Mouse (Mus musculus) neural tube, embryonic 10.5 days (tissue): Measurements from ENCODE around the gene Park7.
A peak's percentile ranks its signal among the peaks of the same experiment; 100 is the strongest.

Experiments
- DNase-seq: peaks from one replicate; pipeline ENCODE4 v3.0.0-alpha.2; 2017; ENCODE audit warnings: low spot score; ENCODE audit errors: extremely low spot score

Gene Park7

GRCm38 (mm10) chr4:150913743-150914142 lies 494 bp downstream of the Park7 start:
- DNase-seq = peak; percentile 18

GRCm38 (mm10) chr4:150910164-150910951 lies 3.9 kb downstream of the Park7 start:
- no peak for DNase-seq

GRCm38 (mm10) chr4:150909451-150910156 lies 4.6 kb downstream of the Park7 start:
- peak; percentile 100 for DNase-seq

GRCm38 (mm10) chr4:150908512-150908911 lies 5.7 kb downstream of the Park7 start:
- peak; percentile 13 for DNase-seq

- no peak for DNase-seq
These were observed 7.1 kb downstream of the Park7 start for GRCm38 (mm10) chr4:150907099-150907498.

GRCm38 (mm10) chr4:150903091-150903742 lies 11.0 kb downstream of the Park7 start:
- no peak for DNase-seq

GRCm38 (mm10) chr4:150902062-150902461 lies 12.2 kb downstream of the Park7 start:
- no peak for DNase-seq

GRCm38 (mm10) chr4:150901651-150902050 lies 12.6 kb downstream of the Park7 start:
- DNase-seq = peak; percentile 74

GRCm38 (mm10) chr4:150900486-150900885 lies 13.8 kb downstream of the Park7 start:
- DNase-seq = no peak

GRCm38 (mm10) chr4:150898716-150899365 lies 15.4 kb downstream of the Park7 start:
- peak; percentile 69 for DNase-seq

- no peak for DNase-seq
These were observed 17.2 kb downstream of the Park7 start for GRCm38 (mm10) chr4:150896896-150897624.

GRCm38 (mm10) chr4:150894718-150895501 lies 19.3 kb downstream of the Park7 start:
- DNase-seq = no peak

GRCm38 (mm10) chr4:150891308-150891707 lies 22.9 kb downstream of the Park7 start:
- no peak for DNase-seq

- DNase-seq = no peak
These were observed 24.3 kb downstream of the Park7 start for GRCm38 (mm10) chr4:150889955-150890315.

- DNase-seq = no peak
These were observed 24.8 kb downstream of the Park7 start for GRCm38 (mm10) chr4:150889273-150889954.

- no peak for DNase-seq
These were observed 25.7 kb downstream of the Park7 start for GRCm38 (mm10) chr4:150888492-150888891.

- DNase-seq = no peak
These were observed 26.3 kb downstream of the Park7 start for GRCm38 (mm10) chr4:150887903-150888302.

GRCm38 (mm10) chr4:150882632-150883031 lies 31.6 kb downstream of the Park7 start:
- DNase-seq = no peak

- DNase-seq = no peak
These were observed 33.9 kb downstream of the Park7 start for GRCm38 (mm10) chr4:150880364-150880763.

GRCm38 (mm10) chr4:150879631-150880030 lies 34.6 kb downstream of the Park7 start:
- DNase-seq = no peak
